Mouse (Mus musculus) heart, embryonic 14.5 days (tissue): ENCODE data around the gene Zfp710. TPM values are rescaled to one million over a fixed set of nuclear protein-coding genes. Genes with fewer than 3 reads are reported as not detected.

Experiments
- ATAC-seq: fragments of 200-750 bp; cut with Nextera tagmentation; 2 replicates; pipeline ENCODE4 v1.8.0; 2017; ENCODE audit warnings: low read depth, moderate TSS enrichment; ENCODE audit not compliant: insufficient number of reproducible peaks, insufficient read depth, low FRiP score
- H3K27ac ChIP-seq, 2 experiments: fragments of 200-500 bp in 1 of 2; fragments of 300-500 bp in 1 of 2; sonication (generic) in 1 of 2; replicated peaks in 1 of 2; 2 replicates each; pipeline ENCODE4 v1.5.1; 2012 to 2014; ENCODE audit warnings: low read depth in 2 of 2, low read length in 2 of 2, control low read depth in 1 of 2, mild to moderate bottlenecking in 1 of 2, mixed read lengths in 1 of 2; ENCODE audit not compliant: control insufficient read depth in 1 of 2, insufficient read depth in 1 of 2
- H3K27me3 ChIP-seq: fragments of 300-500 bp; sonication (generic); 2 replicates; pipeline ENCODE4 v1.6.1; 2014; ENCODE audit warnings: mild to moderate bottlenecking, low read length, control low read depth; ENCODE audit not compliant: control insufficient read depth, insufficient read depth
- H3K36me3 ChIP-seq: fragments of 300-500 bp; sonication (generic); 2 replicates; pipeline ENCODE4 v1.6.1; 2014; ENCODE audit warnings: mild to moderate bottlenecking, control low read depth, low read length, mixed read lengths; ENCODE audit not compliant: control insufficient read depth, insufficient read depth
- H3K4me1 ChIP-seq, 2 experiments: fragments of 200-500 bp in 1 of 2; fragments of 300-500 bp in 1 of 2; sonication (generic) in 1 of 2; 2 replicates each; pipeline ENCODE4 v1.6.1; 2012 to 2014; ENCODE audit warnings: low read length in 2 of 2, control low read depth in 1 of 2, mixed read lengths in 1 of 2; ENCODE audit not compliant: control insufficient read depth in 2 of 2, insufficient read depth in 2 of 2
- H3K4me2 ChIP-seq: fragments of 300-500 bp; sonication (generic); 2 replicates; pipeline ENCODE4 v1.6.1; 2014; ENCODE audit warnings: mild to moderate bottlenecking, low read length
- H3K4me3 ChIP-seq, 2 experiments: fragments of 200-500 bp in 1 of 2; fragments of 300-500 bp in 1 of 2; sonication (generic) in 1 of 2; 2 replicates each; pipeline ENCODE4 v1.5.1; 2012 to 2014; ENCODE audit warnings: low read length in 2 of 2, mild to moderate bottlenecking in 2 of 2, control low read depth in 1 of 2, low read depth in 1 of 2, moderate library complexity in 1 of 2; ENCODE audit not compliant: control insufficient read depth in 1 of 2, insufficient read depth in 1 of 2
- H3K9ac ChIP-seq: fragments of 300-500 bp; sonication (generic); 2 replicates; pipeline ENCODE4 v1.6.1; 2014; ENCODE audit warnings: mild to moderate bottlenecking, low read length
- H3K9me3 ChIP-seq: fragments of 300-500 bp; sonication (generic); 2 replicates; pipeline ENCODE4 v1.6.1; 2016; ENCODE audit warnings: low read length, control low read depth; ENCODE audit not compliant: control insufficient read depth
- WGBS: fragments of 180-500 bp; shearing (Covaris S2); extraction: QIAGEN DNeasy Blood & Tissue Kit; methylation state at CpG from one replicate; pipeline ENCODE4 v1.1.7; 2014; 5-methylcytosine and 5-hydroxymethylcytosine counted together
- polyA plus RNA-seq: library from polyadenylated mRNA; unstranded; fragments of >200 nt; fragmentation: Nextera tagmentation; extraction: Ambion mirVana; gene quantifications from 2 replicates; pipeline ENCODE4 v1.2.1, GENCODE M21; 2014

The Zfp710 gene
- polyA plus RNA-seq, 1 experiment from 2014 or later, result 12.2 TPM

GRCm38 (mm10) chr7:80059064-80059838, 34.6 kb downstream of the Zfp710 start:
- 63% methylated on average over 13 of the region's 13 CpGs for WGBS
- no peak for ATAC-seq
- Histone ChIP-seq H3K4me2 (peak overlapping the region; percentile 32), H3K9me3 (no peaks in the 10 kb centered on the region), H3K4me1 (peaks cover 53 to 56% of the 10 kb centered on the region in 2 experiments), H3K4me3 (no peak overlapping the region), H3K27me3 (no peaks in the 10 kb centered on the region), H3K9ac (peak overlapping the region; percentile 16; the same call in 1 of the 2 replicates), H3K27ac (peak overlapping the region; percentile 78 to 90), H3K36me3 (no peaks in the 10 kb centered on the region)

GRCm38 (mm10) chr7:80060012-80060778, 35.6 kb downstream of the Zfp710 start:
- 40% methylated on average over 10 of the region's 10 CpGs for WGBS
- H3K27me3 ChIP-seq, result no peaks in the 10 kb centered on the region
- H3K9ac ChIP-seq, result 0 out of 2 replicates have a peak overlapping the region, but pooled peaks have one; percentile 16
- peak overlapping the region; percentile 32 for H3K4me2 ChIP-seq
- no peaks in the 10 kb centered on the region for H3K9me3 ChIP-seq
- peak; percentile 41; the same call in 1 of the 2 replicates for ATAC-seq
- no peak overlapping the region for H3K4me3 ChIP-seq
- H3K36me3 ChIP-seq, result no peaks in the 10 kb centered on the region
- peaks cover 55 to 58% of the 10 kb centered on the region in 2 experiments for H3K4me1 ChIP-seq
- H3K27ac ChIP-seq, result peak overlapping the region; percentile 78 to 90

DNA sequence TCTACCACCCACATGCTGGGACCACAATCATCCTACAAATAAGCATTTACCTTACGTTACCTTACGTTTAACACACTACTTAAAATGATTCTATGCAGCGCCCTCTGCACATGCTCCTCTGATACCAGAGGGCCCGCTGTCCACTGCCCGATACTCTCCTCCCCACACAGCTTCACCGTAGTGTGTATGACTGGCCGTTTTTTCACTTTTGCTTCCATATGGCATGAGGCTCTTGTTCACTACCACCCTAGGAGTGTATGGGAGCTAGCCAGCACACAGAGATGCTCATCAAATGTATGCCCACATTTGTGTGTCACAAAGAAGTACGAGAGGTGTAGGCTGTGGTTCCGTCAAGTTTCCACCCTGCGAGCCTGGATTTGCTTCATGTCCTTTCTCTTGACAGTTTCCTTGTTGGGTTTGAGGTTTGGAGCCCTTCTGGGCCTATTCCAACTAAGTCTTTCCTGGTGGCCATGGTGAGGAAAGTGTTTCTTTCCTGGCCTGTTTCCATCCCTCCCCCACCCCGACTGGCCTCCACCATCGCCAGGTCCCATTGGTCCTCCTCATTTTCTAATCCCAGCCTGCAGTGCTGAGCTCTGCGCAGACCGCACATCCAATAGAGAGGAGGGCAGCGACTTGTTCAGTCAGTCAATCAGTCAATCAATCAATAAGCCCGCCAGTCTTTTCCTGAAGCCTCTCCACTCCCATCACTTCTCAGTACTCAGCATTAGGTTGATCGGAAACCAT, 37.6 kb downstream of the Zfp710 start:
- Histone ChIP-seq H3K4me2 (no peak overlapping the region), H3K36me3 (no peaks in the 10 kb centered on the region), H3K9me3 (no peaks in the 10 kb centered on the region), H3K27me3 (no peaks in the 10 kb centered on the region), H3K27ac (no peak overlapping the region), H3K4me3 (no peak overlapping the region), H3K4me1 (peaks cover 47 to 56% of the 10 kb centered on the region in 2 experiments), H3K9ac (no peak overlapping the region)
- ATAC-seq, result no peak
- 90% methylated on average over 17 of the region's 17 CpGs for WGBS

DNA sequence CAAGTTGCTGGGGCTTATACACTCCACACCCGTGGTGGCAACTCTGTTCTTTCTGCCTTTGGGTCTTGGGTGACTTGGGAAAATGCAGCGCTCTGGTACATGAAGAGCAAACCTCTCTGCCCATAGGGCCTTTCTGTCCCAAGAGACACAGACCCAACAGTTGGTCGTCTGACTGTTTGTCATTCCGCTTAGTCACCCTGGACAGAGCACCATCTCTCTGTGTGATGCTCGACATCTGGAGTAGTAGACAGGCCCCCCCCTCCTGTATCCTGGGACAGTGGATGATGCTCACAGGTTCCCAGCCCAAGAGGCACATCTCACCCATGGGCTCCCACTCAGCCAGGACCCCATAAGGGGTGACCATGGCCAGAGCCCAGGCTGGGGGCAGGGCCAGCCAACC, 38.6 kb downstream of the Zfp710 start:
- H3K4me1 ChIP-seq, result peaks cover 39 to 46% of the 10 kb centered on the region in 2 experiments
- WGBS, result 74% methylated on average over 5 of the region's 5 CpGs
- H3K9ac ChIP-seq, result no peak overlapping the region

DNA sequence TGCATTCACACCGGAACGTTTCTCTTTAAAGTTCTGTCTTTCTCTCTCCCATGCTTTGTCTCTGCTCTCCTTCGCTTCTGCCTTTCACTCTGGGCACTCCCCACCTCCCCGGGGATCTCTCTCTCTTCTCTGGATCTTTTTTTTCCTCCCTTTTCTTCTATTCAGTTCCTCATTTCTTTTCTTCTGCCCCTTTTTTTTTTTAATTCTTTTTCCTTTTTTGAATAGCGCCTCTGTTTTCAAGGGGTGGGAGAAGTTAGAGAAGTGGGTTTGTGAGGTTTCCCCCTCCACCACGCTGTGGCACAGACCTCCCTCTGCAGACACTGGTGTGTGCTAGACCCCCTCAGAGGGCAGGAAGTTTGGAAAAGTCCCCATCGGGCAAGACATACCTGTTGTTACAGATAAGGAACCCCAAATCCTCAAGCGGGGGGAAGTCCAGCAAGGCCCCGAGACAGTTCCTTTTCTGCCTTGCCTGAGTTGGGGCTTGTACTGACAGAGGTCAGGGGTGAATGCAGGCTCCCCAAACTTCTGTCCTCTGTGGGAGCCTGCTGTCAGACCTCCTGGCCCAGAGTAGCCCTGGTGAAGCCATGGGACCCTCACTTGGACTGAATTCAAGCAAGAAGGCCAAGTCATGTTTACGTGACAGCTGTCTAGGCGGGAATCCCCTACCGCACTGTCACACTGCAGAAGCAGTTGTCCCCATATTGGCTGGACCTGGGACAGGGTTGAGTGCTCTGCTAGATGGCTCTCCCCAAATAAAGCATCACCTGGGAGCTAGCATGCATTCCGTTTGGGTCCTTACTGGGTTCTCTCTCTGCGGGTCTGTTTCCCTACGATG, 39.5 kb downstream of the Zfp710 start:
- Histone ChIP-seq H3K9ac (no peak overlapping the region), H3K27ac (no peak overlapping the region), H3K4me3 (no peak overlapping the region), H3K4me2 (no peak overlapping the region), H3K27me3 (no peaks in the 10 kb centered on the region), H3K9me3 (no peaks in the 10 kb centered on the region), H3K36me3 (no peaks in the 10 kb centered on the region), H3K4me1 (peaks cover 35 to 40% of the 10 kb centered on the region in 2 experiments)
- WGBS, result 76% methylated on average over 15 of the region's 15 CpGs
- no peak for ATAC-seq

More for the DNA sequence above, 38.6 kb downstream of the Zfp710 start:
- no peaks in the 10 kb centered on the region for H3K36me3 ChIP-seq
- no peak overlapping the region for H3K4me2 ChIP-seq
- H3K27ac ChIP-seq, result no peak overlapping the region
- ATAC-seq, result no peak
- H3K27me3 ChIP-seq, result no peaks in the 10 kb centered on the region
- no peaks in the 10 kb centered on the region for H3K9me3 ChIP-seq
- H3K4me3 ChIP-seq, result no peak overlapping the region

GRCm38 (mm10) chr7:80065250-80065649, 40.6 kb downstream of the Zfp710 start:
- H3K4me2 ChIP-seq, result no peak overlapping the region
- H3K36me3 ChIP-seq, result no peaks in the 10 kb centered on the region
- no peaks in the 10 kb centered on the region for H3K9me3 ChIP-seq
- 50% methylated on average over 3 of the region's 3 CpGs for WGBS
- H3K9ac ChIP-seq, result no peak overlapping the region
- H3K27me3 ChIP-seq, result no peaks in the 10 kb centered on the region
- no peak for ATAC-seq
- H3K4me1 ChIP-seq, result peaks cover 35 to 40% of the 10 kb centered on the region in 2 experiments
- H3K4me3 ChIP-seq, result no peak overlapping the region
- H3K27ac ChIP-seq, result peak overlapping the region in 1 of 2 experiments; percentile 9; a peak in 2 of 4 replicates
